Mouse (Mus musculus) heart, postnatal 4 days (tissue): Measurements from ENCODE around the gene Lhpp. TPM values are rescaled to one million over a fixed set of nuclear protein-coding genes. Genes with fewer than 3 reads are reported as not detected.

Experiments used
- DNase-seq: peaks from one replicate; pipeline ENCODE4 v3.0.0; 2021
- total RNA-seq, 2 experiments: library from RNA; stranded (reverse); gene quantifications; 2 replicates each; pipeline ENCODE4 v1.2.3; 2021

Lhpp gene
- total RNA-seq, 2 experiments from 2014 or later: 21.4 to 25.4 TPM

DNA sequence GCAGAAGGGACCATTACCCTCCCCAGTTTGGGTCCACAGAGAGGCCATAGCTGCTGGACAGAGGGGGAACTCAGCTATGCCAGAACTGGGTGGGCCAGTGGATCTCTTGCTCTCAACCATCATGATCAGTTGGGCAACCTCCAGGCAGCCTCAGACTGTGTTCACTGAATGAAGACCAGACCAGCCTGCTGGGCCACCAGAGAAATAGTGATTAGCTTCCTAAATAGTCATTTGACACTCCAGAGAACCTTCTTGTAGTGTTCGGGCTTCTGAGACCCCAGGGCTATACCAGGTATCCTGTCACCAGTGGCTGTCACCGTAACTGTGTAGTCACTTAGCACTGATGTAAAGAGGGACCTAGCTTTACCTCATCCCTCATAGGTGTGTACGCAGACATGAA lies 71.9 kb downstream of the Lhpp start:
- no peak for DNase-seq

GRCm38 (mm10) chr7:132682901-132683300 lies 72.5 kb downstream of the Lhpp start:
- DNase-seq: peak; percentile 33

GRCm38 (mm10) chr7:132683923-132684322 lies 73.5 kb downstream of the Lhpp start:
- DNase-seq: peak; percentile 53

DNA sequence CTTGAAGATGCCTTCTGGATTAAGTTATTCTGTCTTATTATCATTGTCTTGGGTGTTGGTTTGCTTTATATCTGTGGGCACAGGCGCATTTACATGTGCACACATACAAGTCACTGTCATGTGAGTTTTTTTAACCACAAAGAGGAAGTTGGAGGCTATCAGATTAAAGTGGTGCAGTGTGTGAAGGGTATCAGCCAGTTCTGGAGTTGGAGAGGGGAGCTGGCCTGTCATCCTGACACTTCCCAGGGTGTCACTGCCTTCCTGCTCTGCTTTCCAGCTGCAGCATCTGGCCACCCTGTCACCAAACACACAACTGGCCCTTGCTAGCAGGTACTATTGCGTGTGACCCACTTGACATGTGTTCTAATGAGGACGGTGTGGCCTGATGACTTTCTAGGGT lies 76.1 kb downstream of the Lhpp start:
- no peak for DNase-seq

DNA sequence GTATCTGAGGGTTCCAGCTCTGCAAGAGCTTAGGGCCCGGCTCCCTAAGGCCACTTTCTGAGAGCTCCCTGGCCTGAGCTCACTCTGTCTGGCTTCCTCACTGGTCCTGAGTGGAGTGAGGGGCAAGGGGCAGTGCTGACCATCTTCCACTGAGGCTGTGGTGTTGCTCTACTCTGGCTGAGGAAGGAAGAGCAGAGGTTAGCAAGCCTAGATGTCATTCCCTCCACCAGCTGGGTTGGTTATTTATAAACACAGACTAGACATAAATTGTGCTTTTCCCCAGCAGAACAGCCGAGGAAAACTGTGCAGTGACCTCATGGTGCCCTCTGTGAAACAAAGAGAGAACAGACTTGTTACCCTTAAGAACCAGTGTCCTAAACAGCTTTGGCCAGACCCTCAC lies 77.5 kb downstream of the Lhpp start:
- DNase-seq: no peak

GRCm38 (mm10) chr7:132688721-132689120 lies 78.3 kb downstream of the Lhpp start:
- peak; percentile 45 for DNase-seq

DNA sequence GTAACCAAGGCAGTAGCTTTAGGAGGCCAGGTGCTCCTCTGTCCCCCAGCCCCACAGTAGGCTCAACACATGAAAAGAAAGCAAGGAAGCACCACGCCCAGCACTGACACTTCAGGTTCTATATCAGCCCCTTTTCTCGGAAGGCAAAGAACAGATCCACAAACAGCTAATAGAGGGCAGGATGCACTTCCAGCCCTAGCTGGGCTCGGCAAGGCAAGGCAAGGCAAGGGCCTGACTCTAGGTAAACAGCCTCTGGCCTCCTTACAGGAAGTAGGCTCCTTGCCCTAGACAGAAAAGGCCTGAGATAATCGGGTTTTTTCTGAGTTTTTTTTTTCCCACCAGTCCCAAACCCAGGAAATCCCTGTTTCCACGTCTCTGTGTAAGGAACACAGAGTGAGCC lies 79.3 kb downstream of the Lhpp start:
- no peak for DNase-seq

DNA sequence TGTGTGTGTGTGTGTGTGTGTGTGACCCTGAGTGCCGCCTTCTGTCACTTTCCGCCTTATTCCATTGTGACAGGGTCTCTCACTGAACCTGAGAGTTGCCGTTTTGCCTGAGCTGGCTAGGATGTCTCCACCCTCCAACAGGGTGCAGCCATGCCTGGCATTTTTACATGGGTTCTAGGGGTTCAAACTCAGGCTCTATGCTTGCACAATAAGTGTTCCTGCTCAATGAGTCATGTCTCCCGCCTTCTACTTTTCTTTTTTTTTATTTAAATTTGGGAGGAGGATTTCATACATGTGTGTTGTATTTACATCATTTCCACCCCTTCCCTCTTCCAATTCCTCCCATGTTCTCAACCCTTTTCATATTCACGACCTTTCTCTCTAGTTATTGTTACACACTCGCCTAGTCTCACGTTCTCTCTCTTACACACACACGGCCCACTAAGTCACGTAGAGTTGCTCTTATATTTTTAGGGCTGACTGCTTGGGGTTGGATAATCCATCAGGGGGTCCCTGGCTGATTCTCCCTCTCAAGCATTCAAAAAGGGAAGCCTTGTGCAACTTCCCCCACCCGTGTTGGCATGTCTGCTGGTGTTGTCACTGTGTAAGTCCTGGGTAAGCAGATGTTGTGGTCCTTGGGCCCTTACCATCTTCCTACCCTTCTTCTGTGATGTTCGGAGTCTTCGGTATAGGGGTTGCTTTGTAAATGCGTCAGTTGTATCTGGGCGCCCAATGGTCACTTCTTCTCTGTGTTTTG lies 80.5 kb downstream of the Lhpp start:
- DNase-seq: no peak

GRCm38 (mm10) chr7:132692719-132693118 lies 82.3 kb downstream of the Lhpp start:
- no peak for DNase-seq

DNA sequence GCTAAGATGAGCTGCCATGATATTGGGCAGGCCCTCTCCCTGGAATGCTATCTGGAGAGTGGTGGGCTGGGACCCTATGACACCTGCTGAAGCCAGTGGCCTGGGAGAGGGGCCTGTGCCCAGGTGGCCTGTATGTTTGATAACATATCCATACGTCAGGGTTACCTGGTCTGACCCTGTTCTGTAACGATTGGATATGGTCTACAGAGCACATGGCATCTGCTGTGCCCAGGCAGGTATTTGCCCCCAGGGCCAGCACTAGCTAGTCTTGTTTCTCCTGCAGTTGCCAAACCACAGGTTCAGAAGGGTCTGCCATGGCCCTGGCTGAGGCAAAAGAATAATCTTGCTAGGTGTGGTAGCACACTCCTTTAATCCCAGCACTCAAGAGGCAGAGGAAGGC lies 83.1 kb downstream of the Lhpp start:
- DNase-seq: no peak

DNA sequence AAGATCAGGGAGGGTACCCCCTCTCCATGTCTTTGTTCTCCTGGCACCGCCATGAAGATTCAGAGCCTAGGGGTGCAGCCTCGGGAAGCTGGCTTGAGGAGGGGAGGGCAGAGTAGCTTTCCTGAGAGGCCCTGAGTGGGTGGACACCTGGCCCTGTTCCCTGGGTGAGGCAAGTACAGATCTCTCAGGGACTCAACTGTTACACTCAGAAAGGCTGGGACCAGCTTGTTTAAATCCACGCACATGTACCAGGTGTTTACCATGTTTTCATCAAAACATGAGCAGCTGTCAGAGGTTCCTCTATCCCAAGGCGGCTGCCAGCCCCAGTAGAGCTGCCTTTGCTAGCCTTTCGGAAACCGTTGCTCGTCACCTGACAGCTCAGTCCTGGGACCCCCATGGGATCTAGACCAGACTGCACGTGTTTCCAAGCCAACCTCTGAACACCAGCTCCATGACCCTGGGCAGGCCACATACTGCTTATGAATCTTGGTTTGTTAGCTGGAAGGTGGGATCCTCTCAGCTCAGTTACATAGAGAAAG lies 86.9 kb downstream of the Lhpp start:
- DNase-seq: no peak

DNA sequence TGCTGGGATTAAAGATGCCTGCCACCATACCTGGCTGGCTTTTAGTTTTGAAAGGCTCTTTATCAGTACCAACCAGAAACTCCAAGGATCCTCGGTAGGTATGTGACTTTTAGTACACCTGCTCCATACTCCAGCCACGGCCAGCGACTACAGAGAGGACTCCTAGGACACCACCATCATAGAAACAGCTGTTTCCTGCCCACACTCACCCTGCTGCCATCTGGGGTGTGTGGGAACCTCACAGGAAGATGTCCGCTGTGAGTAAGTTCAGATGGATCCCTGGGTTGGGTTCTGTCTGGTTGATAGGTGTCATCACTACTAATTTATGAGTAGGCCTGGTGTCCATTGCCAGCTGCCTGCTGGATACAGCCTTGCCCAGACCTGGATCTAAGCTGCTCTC lies 88.3 kb downstream of the Lhpp start:
- DNase-seq: no peak

DNA sequence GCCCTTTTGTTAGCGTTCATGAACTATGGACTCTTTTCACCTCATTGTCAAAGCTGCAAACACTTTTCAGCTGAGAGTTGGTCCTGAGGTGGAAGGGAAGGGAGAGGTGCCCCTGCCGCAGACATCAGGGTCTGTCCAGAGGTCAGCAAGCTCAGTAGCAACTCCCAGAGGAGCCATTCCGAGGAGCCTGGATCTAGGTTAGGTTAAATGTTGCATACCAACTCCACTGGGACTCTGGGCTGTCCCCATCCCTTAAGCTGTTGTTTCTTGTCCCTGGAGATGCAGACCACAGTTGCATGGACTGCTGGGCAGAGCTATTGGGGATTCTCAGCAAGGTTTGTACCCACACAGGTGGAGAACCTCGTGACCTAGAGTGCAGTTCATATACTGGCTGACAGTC lies 88.7 kb downstream of the Lhpp start:
- DNase-seq: no peak

DNA sequence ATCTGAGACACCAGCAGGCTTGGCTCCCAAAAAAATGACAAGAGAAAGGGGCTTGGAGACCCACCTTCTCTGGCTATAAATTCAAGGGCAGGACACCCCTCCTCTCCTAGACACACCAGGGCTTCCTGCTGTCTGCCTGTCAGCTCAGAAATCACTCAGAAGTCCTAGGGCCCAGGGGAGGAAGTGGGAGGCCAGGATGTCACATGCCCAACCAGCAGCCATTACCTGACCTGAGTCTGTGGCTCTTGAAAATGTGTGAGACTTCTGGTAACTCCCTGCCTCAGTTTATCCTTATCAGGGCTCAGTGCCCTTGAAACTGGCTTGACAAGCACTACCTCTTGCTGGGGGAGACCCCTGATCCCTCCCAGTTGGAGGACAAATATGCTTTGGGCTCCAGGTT lies 89.2 kb downstream of the Lhpp start:
- no peak for DNase-seq

DNA sequence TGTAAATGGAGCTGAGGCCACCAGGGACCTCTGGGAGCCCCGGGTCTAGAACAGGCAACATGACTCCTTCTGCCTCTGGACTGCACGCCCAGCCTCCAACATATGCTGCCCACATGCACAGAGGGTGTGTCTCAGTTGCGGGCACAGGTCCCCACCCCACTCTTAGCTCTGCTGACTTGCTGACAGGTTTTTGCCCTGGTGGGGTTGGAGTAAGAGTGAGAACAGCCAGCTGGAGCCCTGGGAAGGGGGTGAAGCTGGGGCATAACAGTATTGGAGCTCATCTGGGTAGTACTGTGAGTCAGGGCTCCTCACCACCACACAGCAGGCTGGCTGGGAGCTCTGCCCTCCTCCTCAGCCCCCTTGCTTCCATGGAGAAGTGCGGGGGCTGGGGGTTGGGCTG lies 89.7 kb downstream of the Lhpp start:
- no peak for DNase-seq

DNA sequence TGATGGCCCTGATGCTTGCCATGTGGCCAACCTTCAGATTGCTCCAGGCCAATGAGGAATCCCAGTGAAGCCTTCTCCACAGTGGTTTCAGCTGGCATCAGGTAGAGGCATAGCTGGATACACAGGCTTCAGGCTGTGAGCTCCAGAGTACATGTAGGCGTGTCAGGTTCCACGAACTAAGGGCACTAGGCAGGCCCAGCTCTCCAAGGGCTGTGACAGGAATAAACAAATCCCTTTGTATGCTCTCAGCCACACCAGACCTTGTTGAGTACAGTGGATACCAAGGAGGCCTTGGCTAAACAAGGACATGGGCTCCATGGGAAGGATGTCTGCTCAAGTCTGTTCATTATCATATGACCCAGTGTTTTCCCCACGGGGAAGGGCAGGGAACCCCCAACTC lies 91.0 kb downstream of the Lhpp start:
- no peak for DNase-seq

- DNase-seq: no peak
Observed at GRCm38 (mm10) chr7:132702024-132702423, 91.6 kb downstream of the Lhpp start.

DNA sequence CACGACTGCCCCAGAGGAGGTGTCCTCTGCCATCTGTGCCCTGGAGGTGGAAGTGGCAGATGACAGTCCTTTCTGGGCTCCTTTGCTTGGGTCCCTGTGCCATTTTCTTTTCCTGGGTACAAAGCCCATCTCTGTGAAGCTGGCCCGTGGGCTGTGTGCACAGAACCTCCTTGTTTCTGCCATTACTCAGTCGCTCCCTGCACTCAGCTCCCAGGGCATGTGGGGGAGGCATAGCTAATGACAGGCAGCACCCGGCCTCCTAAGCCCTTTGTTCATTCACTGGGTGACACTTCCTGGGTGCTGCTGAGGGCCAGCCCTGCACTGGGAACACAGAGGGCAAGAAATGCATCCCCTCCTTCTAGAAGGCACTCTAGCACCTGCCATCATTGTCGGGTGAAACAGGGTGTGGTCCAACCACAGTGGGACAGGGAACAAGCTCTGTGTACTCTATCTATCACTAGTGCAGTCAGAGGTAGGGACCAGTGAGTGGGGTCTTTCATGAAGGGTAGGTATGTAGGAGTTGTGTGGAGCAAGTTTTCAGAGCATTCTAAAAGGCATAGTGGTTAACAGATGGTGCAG lies 92.1 kb downstream of the Lhpp start:
- DNase-seq: no peak

- no peak for DNase-seq
Observed at GRCm38 (mm10) chr7:132703515-132704309, 93.3 kb downstream of the Lhpp start.

DNA sequence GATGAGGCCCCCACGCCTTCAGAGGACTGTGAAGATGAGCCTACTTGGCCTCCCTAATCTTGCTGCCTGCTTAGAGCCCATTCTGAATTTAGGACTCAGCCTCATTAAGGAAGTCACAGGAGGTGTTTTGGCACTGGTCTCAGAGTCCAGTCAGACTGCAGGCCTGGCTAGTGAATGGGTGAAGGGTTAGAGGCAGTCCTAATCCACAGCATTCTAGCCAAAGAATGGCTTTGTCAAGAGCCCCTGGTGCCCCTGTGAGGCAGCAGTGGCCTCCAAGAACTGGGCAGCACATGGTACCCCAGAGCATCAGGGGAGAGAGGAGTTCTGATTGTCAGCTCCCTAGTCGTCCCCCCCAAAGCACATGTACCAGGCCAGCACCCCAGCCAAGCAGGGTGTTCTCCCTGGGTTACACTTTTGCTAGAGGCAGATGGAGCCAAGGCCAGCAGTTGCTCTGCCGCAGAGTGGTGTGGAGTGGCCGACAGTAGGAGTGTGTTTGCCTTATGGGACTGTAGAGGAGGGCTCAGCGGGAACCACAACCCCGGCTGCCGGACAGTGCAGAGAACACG lies 94.0 kb downstream of the Lhpp start:
- no peak for DNase-seq

- DNase-seq: no peak
Observed at GRCm38 (mm10) chr7:132705130-132705529, 94.7 kb downstream of the Lhpp start.

DNA sequence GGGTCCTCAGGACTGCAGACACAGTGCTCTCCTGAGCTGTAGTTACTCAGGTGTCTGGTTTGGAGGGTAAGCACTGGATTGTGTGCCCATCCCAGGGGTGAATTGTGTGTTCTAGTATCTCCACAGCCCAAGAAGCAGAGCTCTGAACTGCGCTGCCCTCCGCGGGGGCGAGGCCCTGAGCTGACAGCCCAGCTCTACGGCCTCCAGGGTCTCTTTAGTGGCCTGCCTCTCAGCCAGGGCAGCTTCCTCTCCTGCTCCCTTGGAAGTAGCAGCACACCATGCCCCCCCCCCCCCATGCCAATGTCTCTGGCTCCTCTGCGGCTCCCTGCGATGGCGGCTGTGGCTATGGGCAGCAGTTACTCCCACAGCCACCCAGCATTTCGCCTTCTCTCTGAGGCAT lies 101.1 kb downstream of the Lhpp start:
- DNase-seq: no peak

GRCm38 (mm10) chr7:132712044-132712708 lies 101.7 kb downstream of the Lhpp start:
- DNase-seq: no peak
